Mouse (Mus musculus) kidney, embryonic 15.5 days (tissue): Measurements from ENCODE around the gene Dusp6. TPM values are rescaled to one million over a fixed set of nuclear protein-coding genes. Genes with fewer than 3 reads are reported as not detected.
A peak's percentile ranks its signal among the peaks of the same experiment; 100 is the strongest.

Experiments
- ATAC-seq: fragments of 200-750 bp; cut with Nextera tagmentation; replicated peaks from 2 replicates; pipeline ENCODE4 v1.8.0; 2017; ENCODE audit warnings: moderate TSS enrichment; ENCODE audit not compliant: low FRiP score
- H3K27ac ChIP-seq: fragments of 300-500 bp; sonication (generic); 2 replicates; pipeline ENCODE4 v1.5.1; 2015; ENCODE audit warnings: mild to moderate bottlenecking, inconsistent platforms
- H3K27me3 ChIP-seq: fragments of 300-500 bp; sonication (generic); 2 replicates; pipeline ENCODE4 v1.6.1; 2015; ENCODE audit warnings: inconsistent platforms
- H3K36me3 ChIP-seq: fragments of 300-500 bp; sonication (generic); 2 replicates; pipeline ENCODE4 v1.6.1; 2015; ENCODE audit warnings: inconsistent platforms
- H3K4me1 ChIP-seq: fragments of 300-500 bp; sonication (generic); 2 replicates; pipeline ENCODE4 v1.6.1; 2015; ENCODE audit warnings: inconsistent platforms
- H3K4me2 ChIP-seq: fragments of 300-500 bp; sonication (generic); 2 replicates; pipeline ENCODE4 v1.6.1; 2015; ENCODE audit warnings: moderate library complexity, mild to moderate bottlenecking, inconsistent platforms
- H3K4me3 ChIP-seq: fragments of 300-500 bp; sonication (generic); replicated peaks from 2 replicates; pipeline ENCODE4 v1.5.1; 2015; ENCODE audit warnings: mild to moderate bottlenecking, inconsistent platforms
- H3K9ac ChIP-seq: fragments of 300-500 bp; sonication (generic); 2 replicates; pipeline ENCODE4 v1.6.1; 2015; ENCODE audit warnings: mild to moderate bottlenecking, inconsistent platforms
- H3K9me3 ChIP-seq: fragments of 300-500 bp; sonication (generic); replicated peaks from 2 replicates; pipeline ENCODE4 v1.6.1; 2016; ENCODE audit warnings: inconsistent platforms
- WGBS: fragments of 180-500 bp; shearing (Covaris S2); methylation state at CpG from one replicate; pipeline ENCODE4 v1.1.7; 2015; ENCODE audit warnings: mixed read lengths; 5-methylcytosine and 5-hydroxymethylcytosine counted together
- polyA plus RNA-seq: library from polyadenylated mRNA; unstranded; fragments of >200 nt; fragmentation: Nextera tagmentation; extraction: Ambion mirVana; gene quantifications from 2 replicates; pipeline ENCODE4 v1.2.1, GENCODE M21; 2015

Dusp6 gene
- polyA plus RNA-seq, 1 experiment from 2014 or later = 88.7 TPM

GRCm38 (mm10) chr10:99285759-99286158 lies 22.7 kb downstream of the Dusp6 start:
- Histone ChIP-seq H3K9ac (no peak overlapping the region), H3K27ac (peak overlapping the region; percentile 65), H3K9me3 (no peaks in the 10 kb centered on the region), H3K4me2 (peak overlapping the region; percentile 2; the same call in 1 of the 2 replicates), H3K36me3 (no peaks in the 10 kb centered on the region), H3K4me1 (peaks cover 31% of the 10 kb centered on the region), H3K4me3 (no peak overlapping the region), H3K27me3 (no peaks in the 10 kb centered on the region)
- 13% methylated on average over 8 of the region's 8 CpGs for WGBS
- peak; percentile 80 for ATAC-seq

- H3K4me1 ChIP-seq = peaks cover 31% of the 10 kb centered on the region
- WGBS = 41% methylated on average over 7 of the region's 7 CpGs
- no peaks in the 10 kb centered on the region for H3K27me3 ChIP-seq
- H3K9me3 ChIP-seq = no peaks in the 10 kb centered on the region
- H3K36me3 ChIP-seq = no peaks in the 10 kb centered on the region
- H3K27ac ChIP-seq = peak overlapping the region; percentile 65
- no peak overlapping the region for H3K4me3 ChIP-seq
- H3K4me2 ChIP-seq = peak overlapping the region; percentile 2; the same call in 1 of the 2 replicates
- ATAC-seq = no peak
- no peak overlapping the region for H3K9ac ChIP-seq
Observed at GRCm38 (mm10) chr10:99286213-99286612, 23.2 kb downstream of the Dusp6 start.

- Histone ChIP-seq H3K4me3 (peak overlapping the region; percentile 23), H3K9ac (no peak overlapping the region), H3K9me3 (no peaks in the 10 kb centered on the region), H3K4me1 (peaks cover 31% of the 10 kb centered on the region), H3K36me3 (no peaks in the 10 kb centered on the region), H3K4me2 (peak overlapping the region; percentile 45), H3K27me3 (no peaks in the 10 kb centered on the region), H3K27ac (no peak overlapping the region)
- peak; percentile 16; the same call in 1 of the 2 replicates for ATAC-seq
- 9% methylated on average over 17 of the region's 17 CpGs for WGBS
Observed at GRCm38 (mm10) chr10:99286787-99287186, 23.8 kb downstream of the Dusp6 start.

- no peaks in the 10 kb centered on the region for H3K36me3 ChIP-seq
- H3K4me2 ChIP-seq = peak overlapping the region; percentile 45
- H3K27ac ChIP-seq = no peak overlapping the region
- H3K4me1 ChIP-seq = peaks cover 31% of the 10 kb centered on the region
- H3K9ac ChIP-seq = no peak overlapping the region
- H3K9me3 ChIP-seq = no peaks in the 10 kb centered on the region
- no peaks in the 10 kb centered on the region for H3K27me3 ChIP-seq
- ATAC-seq = no peak
- 38% methylated on average over 6 of the region's 6 CpGs for WGBS
- H3K4me3 ChIP-seq = peak overlapping the region; percentile 23
Observed at GRCm38 (mm10) chr10:99287206-99287605, 24.2 kb downstream of the Dusp6 start.

GRCm38 (mm10) chr10:99289176-99289575 lies 26.1 kb downstream of the Dusp6 start:
- Histone ChIP-seq H3K27ac (no peak overlapping the region), H3K9me3 (no peaks in the 10 kb centered on the region), H3K36me3 (no peaks in the 10 kb centered on the region), H3K27me3 (no peaks in the 10 kb centered on the region), H3K4me1 (peaks cover 26% of the 10 kb centered on the region), H3K9ac (no peak overlapping the region), H3K4me2 (no peak overlapping the region), H3K4me3 (no peak overlapping the region)
- WGBS = 85% methylated on average over 5 of the region's 5 CpGs
- no peak for ATAC-seq

- WGBS = 88% methylated on average over 3 of the region's 3 CpGs
- no peaks in the 10 kb centered on the region for H3K36me3 ChIP-seq
- no peak overlapping the region for H3K4me2 ChIP-seq
- no peak overlapping the region for H3K4me3 ChIP-seq
- no peak for ATAC-seq
- H3K27ac ChIP-seq = no peak overlapping the region
- 0 out of 2 replicates have a peak, but pooled peaks cover 3% of the 10 kb centered on the region for H3K4me1 ChIP-seq
- no peak overlapping the region for H3K9ac ChIP-seq
- H3K27me3 ChIP-seq = no peaks in the 10 kb centered on the region
- H3K9me3 ChIP-seq = no peaks in the 10 kb centered on the region
Observed at GRCm38 (mm10) chr10:99293111-99293640, 30.1 kb downstream of the Dusp6 start.

GRCm38 (mm10) chr10:99297721-99298120 lies 34.7 kb downstream of the Dusp6 start:
- no peak overlapping the region for H3K4me2 ChIP-seq
- ATAC-seq = no peak
- no peaks in the 10 kb centered on the region for H3K9me3 ChIP-seq
- peaks cover 14% of the 10 kb centered on the region for H3K4me1 ChIP-seq
- H3K27me3 ChIP-seq = no peaks in the 10 kb centered on the region
- no peak overlapping the region for H3K9ac ChIP-seq
- 72% methylated on average over 3 of the region's 3 CpGs for WGBS
- H3K4me3 ChIP-seq = no peak overlapping the region
- no peaks in the 10 kb centered on the region for H3K36me3 ChIP-seq
- no peak overlapping the region for H3K27ac ChIP-seq

- Histone ChIP-seq H3K4me2 (0 out of 2 replicates have a peak overlapping the region, but pooled peaks have one; percentile 21), H3K36me3 (no peaks in the 10 kb centered on the region), H3K9me3 (no peaks in the 10 kb centered on the region), H3K27ac (no peak overlapping the region), H3K4me1 (peaks cover 14% of the 10 kb centered on the region), H3K4me3 (no peak overlapping the region), H3K27me3 (no peaks in the 10 kb centered on the region), H3K9ac (no peak overlapping the region)
- peak; percentile 46; the same call in 1 of the 2 replicates for ATAC-seq
- 31% methylated on average over 18 of the region's 18 CpGs for WGBS
Observed at GRCm38 (mm10) chr10:99298328-99299295, 35.6 kb downstream of the Dusp6 start.

GRCm38 (mm10) chr10:99299303-99299702 lies 36.3 kb downstream of the Dusp6 start:
- 24% methylated on average over 9 of the region's 9 CpGs for WGBS
- no peak overlapping the region for H3K9ac ChIP-seq
- ATAC-seq = no peak
- H3K4me3 ChIP-seq = no peak overlapping the region
- H3K36me3 ChIP-seq = no peaks in the 10 kb centered on the region
- no peaks in the 10 kb centered on the region for H3K9me3 ChIP-seq
- no peaks in the 10 kb centered on the region for H3K27me3 ChIP-seq
- H3K4me1 ChIP-seq = peaks cover 14% of the 10 kb centered on the region
- no peak overlapping the region for H3K27ac ChIP-seq
- H3K4me2 ChIP-seq = 0 out of 2 replicates have a peak overlapping the region, but pooled peaks have one; percentile 21

- no peak for ATAC-seq
- 31% methylated on average over 4 of the region's 4 CpGs for WGBS
- H3K4me3 ChIP-seq = no peak overlapping the region
Observed at GRCm38 (mm10) chr10:99302051-99302450, 39.0 kb downstream of the Dusp6 start.

GRCm38 (mm10) chr10:99308837-99309236 lies 45.8 kb downstream of the Dusp6 start:
- Histone ChIP-seq H3K9ac (no peak overlapping the region), H3K27ac (no peak overlapping the region), H3K27me3 (no peaks in the 10 kb centered on the region), H3K9me3 (no peaks in the 10 kb centered on the region), H3K4me1 (no peaks in the 10 kb centered on the region), H3K4me2 (no peak overlapping the region), H3K4me3 (no peak overlapping the region), H3K36me3 (no peaks in the 10 kb centered on the region)
- no peak for ATAC-seq
- whole genome bisulfite sequencing = 94% methylated on average over 4 of the region's 4 CpGs

More at GRCm38 (mm10) chr10:99302051-99302450, 39.0 kb downstream of the Dusp6 start:
- Histone ChIP-seq H3K9me3 (no peaks in the 10 kb centered on the region), H3K4me1 (peaks cover 14% of the 10 kb centered on the region), H3K4me2 (no peak overlapping the region), H3K27me3 (no peaks in the 10 kb centered on the region), H3K9ac (no peak overlapping the region), H3K36me3 (no peaks in the 10 kb centered on the region), H3K27ac (0 out of 2 replicates have a peak overlapping the region, but pooled peaks have one; percentile 32)

- no peak overlapping the region for H3K4me3 ChIP-seq
- no peaks in the 10 kb centered on the region for H3K27me3 ChIP-seq
- no peak overlapping the region for H3K9ac ChIP-seq
- H3K4me2 ChIP-seq = no peak overlapping the region
- no peaks in the 10 kb centered on the region for H3K9me3 ChIP-seq
- 72% methylated on average over 9 of the region's 9 CpGs for WGBS
- H3K36me3 ChIP-seq = no peaks in the 10 kb centered on the region
- H3K27ac ChIP-seq = no peak overlapping the region
- H3K4me1 ChIP-seq = no peaks in the 10 kb centered on the region
- ATAC-seq = no peak
Observed at GRCm38 (mm10) chr10:99309617-99310016, 46.6 kb downstream of the Dusp6 start.
